26 mouse cellular contexts compared by ENCODE assay signal in the genomic region with DNA sequence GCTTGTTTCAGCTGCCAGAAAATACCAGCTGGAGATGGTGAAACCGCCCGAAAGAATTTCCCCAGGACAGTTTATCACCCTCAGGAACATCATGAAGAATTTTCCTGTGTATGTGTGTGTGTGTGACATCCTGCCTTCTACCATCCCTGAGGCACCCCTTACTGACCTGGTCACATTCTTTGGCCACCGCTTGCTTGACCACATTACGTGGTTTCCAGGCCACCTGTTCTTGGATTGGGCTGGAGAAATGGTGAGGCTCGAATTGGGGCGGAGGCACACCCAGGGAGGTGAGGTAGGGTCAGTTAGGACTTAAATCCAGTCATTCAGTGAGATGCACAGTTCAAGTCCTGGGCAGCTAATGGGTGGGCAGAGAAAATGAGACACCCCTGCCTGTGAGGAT. TPM values are rescaled to one million over a fixed set of nuclear protein-coding genes. Genes with fewer than 3 reads are reported as not detected.
DNase-seq lines count a peak whose midpoint lies in the region; ATAC-seq and TF ChIP-seq lines count a peak whose summit lies in the region.
"Had no signal": no experiment of that assay in that cellular context is flagged by ENCODE, and none has a peak within 500 bp of the region (broad histone marks: within the 10 kb centered on the region; RNA-seq: fewer than 3 reads in every experiment).

No protein-coding gene starts in this region.

- in situ Hi-C loops in Patski (cut with MboI; ENCODE audit: low pct_unique_long_range_greater_than_20kb): no loop called here

- H3K4me2 ChIP-seq in intestine, embryonic 16.5 days (ENCODE audit: low read depth, low read length): no peak overlapping the region
- H3K4me2 ChIP-seq in intestine, embryonic 15.5 days (replicated peaks): no peak overlapping the region
- 0 out of 2 replicates have a peak overlapping the region, but pooled peaks have one; percentile 30 for H3K4me2 ChIP-seq in intestine, postnatal 0 days (replicated peaks; ENCODE audit: low read depth)
- H3K4me2 ChIP-seq in lung, postnatal 0 days (replicated peaks; ENCODE audit: low read depth, low read length): no peak overlapping the region
- H3K4me2 ChIP-seq in midbrain, embryonic 11.5 days: no peak overlapping the region
- H3K4me2 ChIP-seq: embryonic facial prominence, embryonic 12.5 days; forebrain, embryonic 12.5 days had no signal

- CTCF ChIA-PET in Patski (lab: Charles Lee): interaction anchor here (0.8 to 2.5 kb wide), 3 partner anchors 10 to 20 kb away, joined by 3 to 8 read pairs (median 3); no protein-coding TSS in a partner anchor

- POLR2A ChIA-PET in Patski (lab: Charles Lee): no interaction called here

- TF ChIP-seq POLR2A in small intestine, adult 2 months (IDR thresholded peaks at IDR 0.05; ENCODE audit: low read depth, low read length): no peak

- TF ChIP-seq CTCF in Patski (IDR thresholded peaks at IDR 0.05): no peak
- no peak for TF ChIP-seq CTCF in intestine, postnatal 0 days (IDR thresholded peaks at IDR 0.05; ENCODE audit: low read depth)
- no peak for TF ChIP-seq CTCF in small intestine, adult 2 months (IDR thresholded peaks at IDR 0.05; ENCODE audit: extremely low read depth, insufficient read length, insufficient replicate concordance, low read depth, low read length)
- TF ChIP-seq CTCF in lung, postnatal 0 days (IDR thresholded peaks at IDR 0.05): no peak

- peak; percentile 17; the same call in 1 of the 2 replicates for ATAC-seq in intestine, embryonic 16.5 days
- no peak for ATAC-seq in intestine, embryonic 15.5 days
- ATAC-seq in Patski: peak; percentile 31
- no peak for ATAC-seq in intestine, postnatal 0 days
- ATAC-seq in lung, postnatal 0 days: no peak
- ATAC-seq in midbrain, embryonic 11.5 days (ENCODE audit: low FRiP score): no peak
- ATAC-seq: CD4-positive, CD25-positive, alpha-beta regulatory T cell, adult 4 months; forebrain, embryonic 14.5 days; forebrain, embryonic 16.5 days had no signal

- 0 out of 2 replicates have a peak, but pooled peaks cover 5% of the 10 kb centered on the region for H3K4me1 ChIP-seq in intestine, embryonic 16.5 days (ENCODE audit: control insufficient read depth, insufficient read depth, low read length)
- H3K4me1 ChIP-seq in intestine, embryonic 15.5 days (replicated peaks): peaks cover 3% of the 10 kb centered on the region
- peaks cover 7% of the 10 kb centered on the region; the same call in 1 of the 2 replicates for H3K4me1 ChIP-seq in intestine, postnatal 0 days (replicated peaks; ENCODE audit: control insufficient read depth, insufficient read depth, low read length)
- peaks cover 13% of the 10 kb centered on the region for H3K4me1 ChIP-seq in small intestine, adult 2 months (ENCODE audit: control insufficient read depth, insufficient read depth, insufficient read length, low read length)
- no peaks in the 10 kb centered on the region for H3K4me1 ChIP-seq in lung, postnatal 0 days (ENCODE audit: insufficient read depth, low read depth, low read length)
- H3K4me1 ChIP-seq in midbrain, embryonic 11.5 days (ENCODE audit: control insufficient read depth, insufficient read depth, low read length): no peaks in the 10 kb centered on the region
- H3K4me1 ChIP-seq: embryonic facial prominence, embryonic 12.5 days; forebrain, embryonic 12.5 days had no signal

- no peak overlapping the region for H3K27ac ChIP-seq in intestine, embryonic 16.5 days (ENCODE audit: low read length)
- H3K27ac ChIP-seq in intestine, embryonic 15.5 days: no peak overlapping the region
- H3K27ac ChIP-seq in intestine, postnatal 0 days (ENCODE audit: low read depth, low read length): no peak overlapping the region
- H3K27ac ChIP-seq in small intestine, adult 2 months (ENCODE audit: insufficient read depth, low read depth, low read length): peak overlapping the region; percentile 6; the same call in 1 of the 2 replicates
- no peak overlapping the region for H3K27ac ChIP-seq in lung, postnatal 0 days (ENCODE audit: low read length)
- H3K27ac ChIP-seq in midbrain, embryonic 11.5 days (ENCODE audit: low read depth, low read length): no peak overlapping the region
- H3K27ac ChIP-seq: embryonic facial prominence, embryonic 10.5 days; embryonic facial prominence, embryonic 12.5 days; forebrain, embryonic 10.5 days; forebrain, embryonic 12.5 days had no signal

- TF ChIP-seq EP300 in lung, postnatal 0 days (IDR thresholded peaks at IDR 0.05): no peak

- H3K4me3 ChIP-seq in intestine, embryonic 16.5 days (ENCODE audit: low read length): no peak overlapping the region
- no peak overlapping the region for H3K4me3 ChIP-seq in intestine, embryonic 15.5 days (replicated peaks)
- H3K4me3 ChIP-seq in intestine, postnatal 0 days (ENCODE audit: low read depth, low read length): no peak overlapping the region
- H3K4me3 ChIP-seq in small intestine, adult 2 months (ENCODE audit: low read depth, low read length): no peak overlapping the region
- H3K4me3 ChIP-seq in lung, postnatal 0 days (ENCODE audit: low read depth, low read length): no peak overlapping the region
- H3K4me3 ChIP-seq in midbrain, embryonic 11.5 days (ENCODE audit: low read depth, low read length): no peak overlapping the region
- H3K4me3 ChIP-seq: embryonic facial prominence, embryonic 10.5 days; embryonic facial prominence, embryonic 12.5 days; forebrain, embryonic 10.5 days; forebrain, embryonic 12.5 days had no signal

- H3K9ac ChIP-seq in intestine, embryonic 16.5 days (ENCODE audit: low read depth, low read length): no peak overlapping the region
- H3K9ac ChIP-seq in intestine, embryonic 15.5 days: no peak overlapping the region
- H3K9ac ChIP-seq in intestine, postnatal 0 days (ENCODE audit: low read depth, low read length): no peak overlapping the region
- H3K9ac ChIP-seq in lung, postnatal 0 days (replicated peaks; ENCODE audit: low read depth): no peak overlapping the region
- no peak overlapping the region for H3K9ac ChIP-seq in midbrain, embryonic 11.5 days (ENCODE audit: low read length)
- H3K9ac ChIP-seq: embryonic facial prominence, embryonic 12.5 days; forebrain, embryonic 12.5 days had no signal

- H3K36me3 ChIP-seq in intestine, embryonic 16.5 days (ENCODE audit: control insufficient read depth, insufficient read depth, low read length): no peaks in the 10 kb centered on the region
- no peaks in the 10 kb centered on the region for H3K36me3 ChIP-seq in intestine, embryonic 15.5 days
- no peaks in the 10 kb centered on the region for H3K36me3 ChIP-seq in intestine, postnatal 0 days (ENCODE audit: control insufficient read depth, insufficient read depth)
- no peaks in the 10 kb centered on the region for H3K36me3 ChIP-seq in small intestine, adult 2 months (ENCODE audit: control insufficient read depth, insufficient read depth, low read length)
- H3K36me3 ChIP-seq in lung, postnatal 0 days (ENCODE audit: insufficient read depth, low read length): no peaks in the 10 kb centered on the region
- H3K36me3 ChIP-seq in midbrain, embryonic 11.5 days (ENCODE audit: control insufficient read depth, insufficient read depth, low read length): no peaks in the 10 kb centered on the region
- H3K36me3 ChIP-seq: embryonic facial prominence, embryonic 10.5 days; embryonic facial prominence, embryonic 12.5 days; forebrain, embryonic 10.5 days; forebrain, embryonic 12.5 days; G1E had no signal

- H3K27me3 ChIP-seq in intestine, embryonic 16.5 days (replicated peaks; ENCODE audit: control insufficient read depth, insufficient read depth, low read length): no peaks in the 10 kb centered on the region
- H3K27me3 ChIP-seq in intestine, embryonic 15.5 days (replicated peaks): 0 out of 2 replicates have a peak, but pooled peaks cover 3% of the 10 kb centered on the region
- no peaks in the 10 kb centered on the region for H3K27me3 ChIP-seq in Patski
- H3K27me3 ChIP-seq in intestine, postnatal 0 days (replicated peaks; ENCODE audit: control insufficient read depth, insufficient read depth, low read length): no peaks in the 10 kb centered on the region
- H3K27me3 ChIP-seq in small intestine, adult 2 months (ENCODE audit: control insufficient read depth, insufficient read depth, low read length): no peaks in the 10 kb centered on the region
- H3K27me3 ChIP-seq in lung, postnatal 0 days (replicated peaks; ENCODE audit: insufficient read depth, low read length): no peaks in the 10 kb centered on the region
- no peaks in the 10 kb centered on the region for H3K27me3 ChIP-seq in midbrain, embryonic 11.5 days (ENCODE audit: control insufficient read depth, insufficient read depth, low read length)
- H3K27me3 ChIP-seq: CH12.LX had no signal

- peak; percentile 13 for DNase-seq in Patski (ENCODE audit: low read depth, low spot score)
- no peak for DNase-seq in lung, postnatal 0 days (ENCODE audit: low spot score)
- no peak for DNase-seq in midbrain, embryonic 11.5 days (ENCODE audit: low spot score, missing footprints)
- no peak for DNase-seq in right cerebral cortex, postnatal 10 days (ENCODE audit: low spot score in 2 of 2)
- DNase-seq: adrenal gland, adult 2 months; adrenal gland, postnatal 10 days; adrenal gland, postnatal 25 days; B cell, adult 2 months; cerebellum, adult 11-12 months; cerebellum, adult 2 months; cerebellum, adult 9-10 months; cerebellum, postnatal 14 days; cerebellum, postnatal 36 days had no signal

- H3K9me3 ChIP-seq in intestine, embryonic 16.5 days (ENCODE audit: control insufficient read depth, low read length): no peaks in the 10 kb centered on the region
- H3K9me3 ChIP-seq in intestine, embryonic 15.5 days: no peaks in the 10 kb centered on the region
- H3K9me3 ChIP-seq in intestine, postnatal 0 days (ENCODE audit: control insufficient read depth): no peaks in the 10 kb centered on the region
- H3K9me3 ChIP-seq in lung, postnatal 0 days (ENCODE audit: low read length): no peaks in the 10 kb centered on the region
- no peaks in the 10 kb centered on the region for H3K9me3 ChIP-seq in midbrain, embryonic 11.5 days (ENCODE audit: control insufficient read depth, low read length)
- H3K9me3 ChIP-seq: embryonic facial prominence, embryonic 10.5 days; embryonic facial prominence, embryonic 12.5 days; forebrain, embryonic 10.5 days; forebrain, embryonic 12.5 days had no signal

- 89% methylated on average over 6 of the region's 6 CpGs for WGBS in intestine, embryonic 16.5 days
- 86% methylated on average over 6 of the region's 6 CpGs for WGBS in intestine, embryonic 15.5 days
- WGBS in intestine, postnatal 0 days: 84% methylated on average over 6 of the region's 6 CpGs
- WGBS in small intestine, adult 2 months: 77% methylated on average over 6 of the region's 6 CpGs
- WGBS in lung, postnatal 0 days: 84% methylated on average over 6 of the region's 6 CpGs
- 81% methylated on average over 6 of the region's 6 CpGs for WGBS in midbrain, embryonic 11.5 days

RNA-seq across cellular contexts. Expression of gene Irx3, which starts 48.1 kb away (rescaled TPM):
- polyA plus RNA-seq in intestine, embryonic 16.5 days (2015; fragmentation: Nextera tagmentation; extraction: Ambion mirVana): 0.28 and 0.49 TPM in 2 replicates
- polyA plus RNA-seq in intestine, embryonic 15.5 days (2015; fragmentation: Nextera tagmentation; extraction: Ambion mirVana): 0.58 and 0.63 TPM in 2 replicates
- polyA plus RNA-seq in Patski (2021): 64.4 TPM
- polyA plus RNA-seq in intestine, postnatal 0 days (2015; fragmentation: Nextera tagmentation; extraction: Ambion mirVana): 0.29 and 0.60 TPM in 2 replicates
- 0.47 and 0.56 TPM in 2 replicates for polyA plus RNA-seq in small intestine, adult 2 months (2012; rRNA removed)
- polyA plus RNA-seq in lung, postnatal 0 days (2015; fragmentation: Nextera tagmentation; extraction: Ambion mirVana): 36.6 and 43.9 TPM in 2 replicates
- polyA plus RNA-seq in midbrain, embryonic 11.5 days (2014; fragmentation: Nextera tagmentation; extraction: Ambion mirVana): 38.7 and 45.1 TPM in 2 replicates
- polyA plus RNA-seq: CD4-positive, CD25-positive, alpha-beta regulatory T cell, adult 4 months; G1E had no signal

Comparison
In these comparisons a context has a peak if more than half of its experiments do, and no peak if none do; other contexts are left out.
1. ATAC-seq: peak in intestine, embryonic 16.5 days (single experiment) and Patski (single experiment); none in intestine, embryonic 15.5 days (single experiment), intestine, postnatal 0 days (single experiment), lung, postnatal 0 days (single experiment) and midbrain, embryonic 11.5 days (single experiment).
2. RNA of gene Irx3, which starts 48.1 kb away (polyA plus RNA-seq): 64.4 TPM in Patski (single experiment), 38.7 to 45.1 TPM in midbrain, embryonic 11.5 days and 36.6 to 43.9 TPM in lung, postnatal 0 days; 0.58 to 0.63 TPM in intestine, embryonic 15.5 days, 0.47 to 0.56 TPM in small intestine, adult 2 months, 0.29 to 0.60 TPM in intestine, postnatal 0 days and 0.28 to 0.49 TPM in intestine, embryonic 16.5 days; every median in the first group is over 10 times any median in the second.